Mouse (Mus musculus) central nervous system, embryonic 14 days (tissue): ENCODE results near the gene Pigb. TPM values are rescaled to one million over a fixed set of nuclear protein-coding genes. Genes with fewer than 3 reads are reported as not detected.

ENCODE experiments used
- polyA plus RNA-seq: library from polyadenylated mRNA; depleted of rRNA; stranded (reverse); fragments of >200 nt; gene quantifications from 2 replicates; pipeline ENCODE4 v1.2.3, GENCODE M21; 2012; rRNA removed

Pigb gene
- polyA plus RNA-seq = 14.4 and 17.5 TPM in 2 replicates

DNA sequence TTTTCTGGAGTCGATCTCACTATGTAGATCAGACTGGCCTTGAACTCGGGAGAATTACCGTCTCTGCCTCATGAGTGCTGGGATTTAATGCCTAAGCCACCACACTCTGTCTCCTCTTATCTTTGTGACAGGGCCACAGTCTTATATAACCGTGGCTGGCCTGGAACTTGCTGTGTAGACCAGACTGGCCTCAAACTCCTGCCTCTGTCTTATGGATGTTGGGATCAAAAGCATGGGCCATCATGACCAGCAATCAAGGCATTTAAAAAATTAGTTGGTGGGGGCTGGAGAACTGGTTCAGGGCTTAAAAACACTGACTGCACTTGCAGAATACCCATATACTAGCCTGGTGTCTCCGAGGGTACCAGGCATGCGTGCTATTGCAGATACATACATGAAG is at the start of gene Pigb:
Gene Pigb (minus strand): TSS at position 299 of the 400 bp plus-strand sequence.

GRCm38 (mm10) chr9:73044146-73045079 is 4.2 kb upstream of the Pigb start, which contains the start of gene Rab27a:
TSS of gene Rab27a (plus strand) at chr9:73044854.

DNA sequence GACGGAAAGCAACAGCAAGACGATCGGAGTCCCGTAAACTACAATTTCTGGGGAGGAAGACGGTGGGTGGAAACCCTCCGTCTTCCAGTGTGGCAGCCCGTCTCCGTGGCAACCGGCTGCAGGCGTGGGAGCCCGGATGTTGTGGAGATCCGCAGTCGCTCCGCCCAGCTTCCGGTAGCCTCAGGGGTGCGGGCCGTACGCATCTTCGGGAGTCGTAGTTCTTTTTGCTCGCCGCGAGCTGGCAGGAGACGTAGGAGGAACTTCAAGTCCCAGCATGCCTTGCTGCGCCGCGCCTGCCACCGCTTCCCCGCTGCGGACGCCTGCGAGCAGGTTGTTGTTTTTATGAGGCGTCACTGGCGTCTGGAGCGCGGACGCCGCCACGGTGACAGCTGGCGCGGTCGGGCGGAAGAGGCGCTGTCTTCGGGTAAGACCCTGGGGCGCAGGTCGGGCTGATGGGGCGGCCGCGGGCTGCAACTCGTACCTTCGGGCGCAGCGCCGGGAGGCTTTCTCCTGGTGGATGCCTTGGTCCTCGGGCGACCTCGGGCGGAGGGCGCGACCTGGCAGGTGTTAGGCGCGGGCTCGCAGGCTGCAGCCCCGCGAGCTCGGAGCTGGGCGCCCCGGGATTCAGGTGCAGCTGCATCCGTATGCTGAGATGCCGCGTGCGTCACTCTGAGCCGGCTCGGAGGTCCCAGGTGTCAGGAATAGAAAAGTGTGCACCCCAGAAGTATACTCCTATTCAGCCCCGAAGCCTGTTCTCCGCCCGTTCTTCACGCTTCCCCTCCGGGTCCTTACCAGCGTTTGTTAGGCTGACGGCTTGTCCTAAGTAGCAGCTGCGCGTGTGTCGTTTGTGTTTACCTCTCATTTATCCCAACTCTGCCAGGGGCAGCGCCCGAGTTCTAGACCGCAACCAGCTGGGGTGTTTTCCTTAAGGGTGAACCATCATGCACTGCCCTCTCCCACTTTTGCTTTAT is 54.6 kb downstream of the Pigb start, which contains the start of the genes Ccpg1os and Ccpg1:
Gene Ccpg1os (minus strand): TSS at position 133 of the 971 bp plus-strand sequence.
Gene Ccpg1 (plus strand): TSS at position 180 of the 971 bp plus-strand sequence.

DNA sequence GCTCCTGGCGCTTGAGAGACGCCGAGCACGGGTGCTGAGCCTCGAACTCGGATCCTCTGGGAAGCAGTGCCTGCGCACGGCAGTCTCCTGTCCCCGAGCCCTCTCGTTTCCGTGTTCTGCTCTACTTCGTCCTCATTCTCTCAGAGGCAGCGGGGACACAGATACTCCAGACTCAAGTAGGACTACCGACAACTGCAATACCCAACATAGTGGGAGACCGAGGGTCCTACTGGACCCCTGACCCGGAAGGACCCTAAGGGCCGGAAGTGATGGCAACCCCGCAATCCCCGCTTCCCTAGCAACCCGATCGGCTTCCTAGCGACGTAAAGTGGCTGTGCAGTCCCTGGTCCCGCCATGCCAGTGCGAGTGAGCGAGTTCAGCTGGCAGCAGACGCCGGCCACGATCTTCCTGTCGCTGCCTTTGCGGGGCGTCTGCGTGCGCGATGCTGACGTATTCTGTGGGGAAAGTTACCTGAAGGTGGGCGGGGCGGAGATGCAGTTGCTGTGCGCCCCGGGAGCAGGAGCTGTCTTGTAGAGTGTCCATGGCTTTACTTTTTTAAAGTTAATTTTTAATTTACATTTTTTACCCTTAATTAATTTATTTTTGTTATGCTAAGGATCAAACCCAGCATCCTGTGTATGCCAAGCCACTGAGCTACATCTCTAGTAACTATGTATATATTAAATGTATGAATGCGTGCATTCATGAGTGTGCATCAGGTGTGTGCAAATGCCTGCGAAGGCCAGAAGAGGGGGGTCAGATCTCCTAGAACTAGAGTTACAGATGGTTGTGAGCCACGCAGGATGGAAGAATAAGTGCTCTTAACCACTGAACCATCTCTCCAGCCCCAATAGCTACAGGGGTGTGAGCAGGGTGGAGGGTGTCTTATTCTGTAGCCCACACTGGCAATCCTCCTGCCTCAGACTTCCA is 81.4 kb downstream of the Pigb start, which contains the start of the genes Dyx1c1 and Gm44503:
Gene Dyx1c1 (plus strand): TSS at position 265 of the 930 bp plus-strand sequence.
Gene Gm44503 (plus strand): TSS at position 332 of the 930 bp plus-strand sequence.

Other genes with a start within 250 kb of the Pigb start
- 0.70 and 0.88 TPM in 2 replicates for gene Prtg, start 233.5 kb downstream of the Pigb start, polyA plus RNA-seq
- 12.8 and 13.3 TPM in 2 replicates for gene Pygo1, start 114.7 kb downstream of the Pigb start, polyA plus RNA-seq
- gene Dyx1c1, start 81.6 kb downstream of the Pigb start, polyA plus RNA-seq = 2.5 TPM in 2 replicates
- gene Gm44503, start 81.5 kb downstream of the Pigb start, polyA plus RNA-seq = not detected in 2 replicates
- gene Ccpg1os, start 55.0 kb downstream of the Pigb start, polyA plus RNA-seq = 19.4 and 25.0 TPM in 2 replicates
- gene Ccpg1, start 54.9 kb downstream of the Pigb start, polyA plus RNA-seq = 22.6 and 24.6 TPM in 2 replicates
- gene Rab27a, start 4.5 kb upstream of the Pigb start, polyA plus RNA-seq = 1.5 and 2.7 TPM in 2 replicates
- 0.06 TPM in 1 of 2 replicates, not detected in the other for gene Khdc3, start 61.5 kb upstream of the Pigb start, polyA plus RNA-seq
- not detected in 2 replicates for gene Gm20509, start 62.1 kb upstream of the Pigb start, polyA plus RNA-seq
- 66.7 and 69.3 TPM in 2 replicates for gene Rsl24d1, start 73.0 kb upstream of the Pigb start, polyA plus RNA-seq